Mouse (Mus musculus) heart, embryonic 10.5 days (tissue): Measurements from ENCODE around the gene Srms. TPM values are rescaled to one million over a fixed set of nuclear protein-coding genes. Genes with fewer than 3 reads are reported as not detected.
A peak's percentile ranks its signal among the peaks of the same experiment; 100 is the strongest.

ENCODE experiments used
- DNase-seq: peaks from one replicate; pipeline ENCODE4 v3.0.0-alpha.2; 2017; ENCODE audit warnings: low spot score
- H3K27ac ChIP-seq: fragments of 300-500 bp; sonication (generic); 2 replicates; pipeline ENCODE4 v1.5.1; 2016; ENCODE audit warnings: mild to moderate bottlenecking
- H3K27me3 ChIP-seq: fragments of 300-500 bp; sonication (generic); 2 replicates; pipeline ENCODE4 v1.6.1; 2016; ENCODE audit warnings: mild to moderate bottlenecking; ENCODE audit not compliant: poor library complexity, insufficient read depth, severe bottlenecking
- H3K36me3 ChIP-seq: fragments of 300-500 bp; sonication (generic); 2 replicates; pipeline ENCODE4 v1.6.1; 2016; ENCODE audit warnings: mild to moderate bottlenecking, moderate library complexity
- H3K4me1 ChIP-seq: fragments of 300-500 bp; sonication (generic); 2 replicates; pipeline ENCODE4 v1.6.1; 2016; ENCODE audit warnings: mild to moderate bottlenecking
- H3K4me3 ChIP-seq: fragments of 300-500 bp; sonication (generic); 2 replicates; pipeline ENCODE4 v1.5.1; 2016; ENCODE audit warnings: mild to moderate bottlenecking, moderate library complexity
- H3K9me3 ChIP-seq: fragments of 300-500 bp; sonication (generic); 2 replicates; pipeline ENCODE4 v1.6.1; 2016; ENCODE audit warnings: mild to moderate bottlenecking, moderate library complexity
- WGBS: fragments of 180-500 bp; shearing (Covaris S2); methylation state at CpG from one replicate; pipeline ENCODE4 v1.1.7; 2016; 5-methylcytosine and 5-hydroxymethylcytosine counted together
- polyA plus RNA-seq: library from polyadenylated mRNA; unstranded; fragments of >200 nt; fragmentation: Nextera tagmentation; extraction: Ambion mirVana; gene quantifications from 2 replicates; pipeline ENCODE4 v1.2.1, GENCODE M21; 2016

The Srms gene
- polyA plus RNA-seq, 1 experiment from 2014 or later = 0.79 TPM

DNA sequence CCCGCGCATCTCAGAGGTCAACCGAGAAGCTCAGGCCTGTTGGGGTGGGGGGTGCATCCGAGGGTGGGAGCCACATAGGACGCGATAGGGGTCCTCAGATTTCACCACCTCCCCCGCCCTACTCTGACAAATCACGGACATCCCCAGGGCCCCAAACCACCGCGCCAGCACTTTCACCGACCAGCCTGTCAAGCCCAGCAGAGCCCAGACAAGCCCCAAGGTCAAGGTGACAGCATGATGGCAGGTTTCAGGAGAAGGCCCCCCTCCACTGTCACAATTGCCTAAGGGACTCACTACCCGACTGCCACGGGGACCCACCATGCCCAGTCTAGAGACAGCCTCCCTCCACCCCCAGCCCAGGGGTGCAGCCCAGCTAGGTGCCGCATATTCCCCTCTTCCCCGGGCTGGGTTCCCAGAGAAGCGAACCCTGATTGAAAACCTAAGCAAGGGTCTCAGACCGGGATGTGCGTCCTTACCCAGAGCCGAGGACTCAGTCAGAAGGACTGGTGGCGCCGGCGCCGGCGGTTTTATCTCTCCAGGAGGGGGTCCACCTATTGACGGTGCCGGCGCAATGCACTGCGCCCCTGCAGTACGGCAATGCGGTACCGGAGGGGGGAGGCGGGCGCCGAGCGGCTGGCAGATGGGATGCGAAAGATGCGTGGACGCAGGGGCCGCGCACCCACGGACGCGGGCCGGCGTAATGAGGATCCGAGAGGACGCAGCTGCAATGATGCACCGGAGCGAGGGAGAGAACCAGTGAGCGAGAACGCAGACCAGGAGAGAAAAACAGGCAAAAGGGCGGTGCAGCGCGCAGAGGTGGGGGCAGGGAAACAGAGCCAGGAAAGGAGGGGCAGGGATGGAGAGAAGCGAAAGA lies 56.5 kb downstream of the Srms start, which contains the start of gene Eef1a2:
Gene Eef1a2 (minus strand): TSS at position 767 of the 874 bp plus-strand sequence.
- H3K27ac ChIP-seq = peak within 1 kb of the TSS; percentile 83
- peak within 1 kb of the TSS; percentile 61 for H3K4me3 ChIP-seq
- 3% methylated on average over 55 of the region's 55 CpGs for WGBS
- 0 out of 2 replicates have a peak, but pooled peaks cover 7% of the 10 kb centered on the region for H3K36me3 ChIP-seq
- DNase-seq = no peak
- H3K4me1 ChIP-seq = peaks cover 45% of the 10 kb centered on the region
- H3K27me3 ChIP-seq = peaks cover 66% of the 10 kb centered on the region
- H3K9me3 ChIP-seq = no peaks in the 10 kb centered on the region

DNA sequence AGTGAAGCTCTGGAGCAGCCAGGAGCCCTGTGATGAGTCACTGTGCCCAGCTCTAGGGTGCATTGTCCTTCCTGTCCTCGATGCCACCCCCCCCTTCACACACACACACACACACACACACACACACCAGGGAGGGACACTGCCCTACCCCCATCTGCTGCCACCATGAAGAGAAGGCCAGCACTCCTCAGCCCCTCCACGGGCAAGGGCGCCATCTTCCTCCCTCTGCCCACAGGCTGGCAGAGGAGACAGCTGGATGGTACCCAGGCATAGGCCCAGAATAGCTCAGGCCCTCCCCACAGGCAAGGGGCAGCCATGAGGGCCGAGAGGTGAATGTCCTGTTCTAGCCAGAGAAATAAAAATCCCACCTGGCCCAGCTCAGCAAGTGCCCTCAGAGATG lies 57.2 kb downstream of the Srms start:
- Histone ChIP-seq H3K36me3 (peaks cover 9% of the 10 kb centered on the region; the same call in 1 of the 2 replicates), H3K4me3 (peak overlapping the region; percentile 61), H3K27me3 (peaks cover 73% of the 10 kb centered on the region), H3K4me1 (peaks cover 45% of the 10 kb centered on the region), H3K9me3 (no peaks in the 10 kb centered on the region), H3K27ac (peak overlapping the region; percentile 83)
- 49% methylated on average over 4 of the region's 4 CpGs for WGBS
- no peak for DNase-seq

Other genes with a start within 250 kb of the Srms start
- gene Arfgap1, start 246.0 kb downstream of the Srms start, polyA plus RNA-seq = 101 and 104 TPM in 2 replicates
- gene Col20a1, start 226.7 kb downstream of the Srms start, polyA plus RNA-seq = 0.11 and 0.20 TPM in 2 replicates
- gene Chrna4, start 169.6 kb downstream of the Srms start, polyA plus RNA-seq = 0.17 and 1.3 TPM in 2 replicates
- gene Kcnq2, start 77.9 kb downstream of the Srms start, polyA plus RNA-seq = 0.07 and 0.50 TPM in 2 replicates
- 0.95 and 2.6 TPM in 2 replicates for gene Eef1a2, start 56.2 kb downstream of the Srms start, polyA plus RNA-seq
- gene Ppdpf, start 25.9 kb downstream of the Srms start, polyA plus RNA-seq = 172 and 240 TPM in 2 replicates
- gene Ptk6, start 10.4 kb downstream of the Srms start, polyA plus RNA-seq = not detected in 2 replicates
- gene Fndc11, start 6.8 kb upstream of the Srms start, polyA plus RNA-seq = not detected in 2 replicates
- 1.1 and 1.3 TPM in 2 replicates for gene Helz2, start 28.8 kb upstream of the Srms start, polyA plus RNA-seq
- gene Gmeb2, start 74.8 kb upstream of the Srms start, polyA plus RNA-seq = 13.1 and 13.2 TPM in 2 replicates
- gene Stmn3, start 101.3 kb upstream of the Srms start, polyA plus RNA-seq = 0.37 and 1.0 TPM in 2 replicates
- gene Rtel1, start 106.6 kb upstream of the Srms start, polyA plus RNA-seq = 46.0 and 50.6 TPM in 2 replicates
- 36.9 and 38.0 TPM in 2 replicates for gene Zgpat, start 151.7 kb upstream of the Srms start, polyA plus RNA-seq
- gene Arfrp1, start 152.2 kb upstream of the Srms start, polyA plus RNA-seq = 64.1 and 65.6 TPM in 2 replicates
- gene Lime1, start 166.9 kb upstream of the Srms start, polyA plus RNA-seq = 16.5 and 20.5 TPM in 2 replicates
- 16.5 and 18.5 TPM in 2 replicates for gene Zbtb46, start 246.2 kb upstream of the Srms start, polyA plus RNA-seq